Mouse (Mus musculus): ENCODE measurements at regions not wholly inside any gene's neighbourhood (a gene's known extent, or its start where the extent isn't known, plus 50 kb on each side); places are given as distances from the start of the nearest gene placed in this dataset.

DNA sequence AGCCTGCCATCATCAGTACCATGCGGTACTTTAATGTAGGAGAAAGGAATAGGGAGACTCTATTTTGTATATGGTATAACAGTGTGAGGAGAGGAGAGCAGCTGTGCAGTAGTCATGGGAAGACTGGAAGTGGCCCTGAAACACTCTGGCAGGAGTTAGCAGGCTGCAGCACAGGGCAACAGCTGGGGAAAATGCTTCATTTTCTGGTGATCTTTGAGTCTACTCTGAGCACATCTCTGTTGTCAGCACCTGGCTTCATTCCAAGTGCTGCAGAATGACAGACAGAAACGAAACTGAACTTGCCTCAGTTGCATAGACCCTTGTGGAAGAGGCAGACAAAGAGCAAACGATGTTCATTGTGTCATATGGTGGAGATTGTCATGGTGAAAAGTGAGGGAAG lies 847.7 kb downstream of the Diaph3 start:
- WGBS: 85% methylated on average over 3 of the region's 3 CpGs
- H3K4me1 ChIP-seq: no peaks in the 10 kb centered on the region
- no peak for DNase-seq (ENCODE audit: low spot score)
- no peak overlapping the region for H3K4me3 ChIP-seq
- H3K27me3 ChIP-seq (ENCODE audit: low read depth, poor library complexity, severe bottlenecking): no peaks in the 10 kb centered on the region
- H3K36me3 ChIP-seq: no peaks in the 10 kb centered on the region
- no peak overlapping the region for H3K27ac ChIP-seq (replicated peaks)
- H3K9me3 ChIP-seq (replicated peaks): no peaks in the 10 kb centered on the region

DNA sequence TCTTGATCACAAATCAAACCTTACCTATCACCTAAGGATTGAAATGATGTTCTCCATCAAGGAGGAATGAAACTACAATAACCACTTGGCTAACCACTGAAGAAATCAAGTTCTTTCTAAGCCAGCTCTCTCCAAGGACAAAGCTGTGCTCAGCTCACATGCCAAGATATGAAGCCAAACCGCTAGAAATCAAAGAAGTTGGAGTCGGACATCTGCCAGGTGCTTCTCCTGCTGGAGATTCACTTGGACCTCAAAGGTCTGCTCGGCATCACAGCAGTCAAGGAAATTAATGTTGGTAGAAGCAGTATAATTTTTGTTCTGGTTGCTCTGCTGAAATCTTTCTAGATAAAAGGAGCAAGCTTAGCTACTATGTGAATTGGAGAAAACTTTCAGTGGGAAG lies 850.5 kb downstream of the Diaph3 start:
- Histone ChIP-seq H3K27ac (replicated peaks) (no peak overlapping the region), H3K4me1 (no peaks in the 10 kb centered on the region), H3K36me3 (no peaks in the 10 kb centered on the region), H3K27me3 (ENCODE audit: low read depth, poor library complexity, severe bottlenecking) (no peaks in the 10 kb centered on the region), H3K4me3 (no peak overlapping the region), H3K9me3 (replicated peaks) (no peaks in the 10 kb centered on the region)
- 94% methylated on average over 3 of the region's 3 CpGs for WGBS
- no peak for DNase-seq (ENCODE audit: low spot score)

DNA sequence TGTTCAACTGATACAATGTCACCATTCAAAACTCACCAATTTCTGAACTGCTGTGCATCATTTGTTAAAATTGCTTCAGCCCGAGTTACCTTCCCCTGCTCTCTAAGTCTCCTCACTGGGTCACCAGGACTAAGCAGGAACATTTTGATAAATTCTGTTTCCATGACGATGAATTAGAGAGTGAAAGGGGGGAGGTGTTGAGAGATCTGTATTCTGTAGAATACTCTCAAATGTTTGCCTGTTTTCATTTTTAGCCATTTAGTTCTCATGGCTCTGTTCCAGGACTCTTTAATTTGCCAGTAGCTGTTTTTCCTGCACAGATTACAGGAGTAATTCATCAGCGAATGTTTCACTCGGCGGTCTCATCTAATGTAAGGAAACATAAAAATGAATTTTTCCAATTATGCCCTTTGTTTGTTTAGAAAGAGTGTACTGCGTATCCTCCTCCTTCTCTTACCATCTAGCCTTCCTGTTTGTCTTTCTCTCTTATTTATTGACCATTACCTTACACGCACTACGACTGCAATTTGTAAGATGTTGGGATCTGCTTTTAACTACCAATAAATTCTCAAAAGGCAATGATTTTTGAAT lies 879.3 kb downstream of the Diaph3 start:
- Histone ChIP-seq H3K4me1 (peaks cover 10% of the 10 kb centered on the region), H3K27me3 (ENCODE audit: low read depth, poor library complexity, severe bottlenecking) (no peaks in the 10 kb centered on the region), H3K36me3 (no peaks in the 10 kb centered on the region), H3K27ac (replicated peaks) (no peak overlapping the region), H3K9me3 (replicated peaks) (no peaks in the 10 kb centered on the region), H3K4me3 (no peak overlapping the region)
- DNase-seq (ENCODE audit: low spot score): no peak
- 80% methylated on average over 8 of the region's 8 CpGs for WGBS

DNA sequence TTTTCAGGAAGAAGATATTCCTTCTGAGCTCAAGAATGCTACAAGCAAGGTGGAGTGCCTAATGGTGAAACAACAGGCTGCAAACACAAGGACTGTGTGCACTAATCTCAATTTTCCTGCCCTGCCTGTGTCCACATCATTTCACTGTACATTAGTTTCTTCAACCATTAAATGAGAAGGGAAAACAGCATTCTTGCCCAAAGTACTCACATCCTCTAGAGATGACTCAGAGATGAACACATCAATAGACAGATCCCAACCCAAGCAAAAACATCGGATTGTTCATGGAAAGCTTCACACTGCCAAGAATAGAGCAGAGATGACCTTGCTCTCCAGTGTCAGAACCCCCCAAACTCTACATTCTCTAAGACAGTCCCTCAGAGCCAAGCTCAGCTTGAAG lies 886.8 kb downstream of the Diaph3 start:
- H3K4me3 ChIP-seq: no peak overlapping the region

DNA sequence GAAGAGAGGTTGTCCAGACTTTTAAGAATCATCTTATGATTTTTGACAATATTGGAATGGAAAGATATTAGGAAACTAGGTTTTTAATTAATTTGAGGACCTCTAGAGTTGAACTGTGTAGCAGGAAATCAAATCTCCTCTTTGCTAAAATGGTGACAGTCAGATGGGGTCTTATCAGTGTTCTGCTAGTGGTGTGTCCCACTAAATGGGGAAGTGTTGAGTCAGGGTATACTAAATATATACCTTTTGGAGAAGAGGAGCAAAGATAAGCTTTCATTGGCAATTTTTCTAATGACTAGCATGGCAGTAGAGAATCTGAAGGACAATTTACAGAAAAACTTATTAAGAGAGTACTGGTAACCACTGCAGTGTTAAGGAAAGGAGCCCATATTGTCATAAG lies 889.4 kb downstream of the Diaph3 start:
- DNase-seq (ENCODE audit: low spot score): no peak
- H3K9me3 ChIP-seq (replicated peaks): no peaks in the 10 kb centered on the region
- H3K36me3 ChIP-seq: no peaks in the 10 kb centered on the region
- H3K4me1 ChIP-seq: no peaks in the 10 kb centered on the region
- no peaks in the 10 kb centered on the region for H3K27me3 ChIP-seq (ENCODE audit: low read depth, poor library complexity, severe bottlenecking)
- H3K27ac ChIP-seq (replicated peaks): no peak overlapping the region
- H3K4me3 ChIP-seq: no peak overlapping the region

More for the DNA sequence above, 886.8 kb downstream of the Diaph3 start:
- no peak for DNase-seq (ENCODE audit: low spot score)
- WGBS: 73% methylated on average over 1 of the region's 1 CpGs
- Histone ChIP-seq H3K27ac (replicated peaks) (no peak overlapping the region), H3K9me3 (replicated peaks) (no peaks in the 10 kb centered on the region), H3K36me3 (no peaks in the 10 kb centered on the region), H3K27me3 (ENCODE audit: low read depth, poor library complexity, severe bottlenecking) (no peaks in the 10 kb centered on the region), H3K4me1 (no peaks in the 10 kb centered on the region)

DNA sequence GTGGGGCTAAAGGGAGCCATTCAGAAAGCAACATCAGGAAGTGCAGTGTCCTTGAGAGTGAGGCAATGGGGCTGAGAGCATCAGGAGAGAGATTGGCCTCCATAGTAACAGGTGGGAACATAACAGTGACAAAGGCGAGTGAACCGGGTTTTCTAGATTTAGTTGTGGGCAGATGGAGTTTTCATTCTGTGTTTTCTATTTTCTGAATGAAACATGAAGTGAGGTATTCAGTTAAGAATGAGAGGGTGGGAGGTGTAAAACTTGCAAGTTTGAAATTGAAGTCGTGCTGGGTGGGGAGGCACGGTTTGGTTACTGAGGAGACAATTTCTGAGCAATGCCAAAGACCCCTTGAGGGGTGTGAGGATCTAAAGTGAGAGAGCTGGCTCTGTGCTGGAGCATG lies 893.3 kb downstream of the Diaph3 start:
- H3K27me3 ChIP-seq (ENCODE audit: low read depth, poor library complexity, severe bottlenecking): no peaks in the 10 kb centered on the region
- no peaks in the 10 kb centered on the region for H3K4me1 ChIP-seq
- H3K27ac ChIP-seq (replicated peaks): no peak overlapping the region
- H3K36me3 ChIP-seq: no peaks in the 10 kb centered on the region
- H3K9me3 ChIP-seq (replicated peaks): no peaks in the 10 kb centered on the region
- no peak overlapping the region for H3K4me3 ChIP-seq
- 94% methylated on average over 4 of the region's 4 CpGs for WGBS
- no peak for DNase-seq (ENCODE audit: low spot score)

DNA sequence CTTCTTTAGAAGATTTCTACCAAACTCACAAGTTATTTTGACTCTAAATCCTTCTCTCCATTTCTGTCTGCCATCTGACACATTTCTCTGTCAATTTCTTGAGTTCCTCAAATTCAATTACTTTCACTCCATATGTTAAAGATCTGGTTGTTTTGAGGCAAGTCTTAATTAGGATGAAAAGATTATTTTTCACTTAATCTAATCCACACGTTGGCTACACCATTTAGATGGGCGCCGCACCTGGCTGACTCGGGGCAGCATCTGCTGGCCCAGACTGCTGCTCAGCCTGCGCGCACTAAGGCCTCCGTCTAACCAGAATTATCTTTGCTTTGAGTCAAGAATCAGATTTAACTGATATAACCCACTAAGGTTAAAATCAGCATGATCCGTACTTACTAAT lies 894.3 kb downstream of the Diaph3 start:
- Histone ChIP-seq H3K36me3 (no peaks in the 10 kb centered on the region), H3K4me3 (no peak overlapping the region), H3K27ac (replicated peaks) (no peak overlapping the region), H3K27me3 (ENCODE audit: low read depth, poor library complexity, severe bottlenecking) (no peaks in the 10 kb centered on the region), H3K9me3 (replicated peaks) (no peaks in the 10 kb centered on the region), H3K4me1 (no peaks in the 10 kb centered on the region)
- 93% methylated on average over 8 of the region's 8 CpGs for WGBS
- no peak for DNase-seq (ENCODE audit: low spot score)

DNA sequence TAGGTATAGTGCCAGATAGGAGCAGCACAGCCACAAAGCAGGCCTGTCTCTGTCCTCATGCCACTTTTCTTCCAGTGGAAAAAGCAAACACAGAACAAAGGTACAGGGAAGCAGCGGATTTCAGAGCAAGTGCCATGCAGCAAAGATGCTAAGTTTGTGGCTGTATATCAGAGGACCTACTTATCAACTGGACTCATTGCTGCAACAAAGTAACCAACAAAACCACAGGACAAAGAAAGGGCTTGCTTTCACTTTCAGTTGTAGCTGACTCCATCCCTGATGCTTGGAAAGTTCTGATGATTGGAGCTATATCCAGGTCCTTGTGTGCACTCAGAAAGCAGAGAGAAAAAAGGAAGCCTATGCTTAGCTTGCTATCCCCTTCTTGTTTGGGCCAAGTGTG lies 897.4 kb downstream of the Diaph3 start:
- 86% methylated on average over 1 of the region's 1 CpGs for WGBS
- Histone ChIP-seq H3K4me1 (peaks cover 9% of the 10 kb centered on the region), H3K27me3 (ENCODE audit: low read depth, poor library complexity, severe bottlenecking) (no peaks in the 10 kb centered on the region), H3K9me3 (replicated peaks) (no peaks in the 10 kb centered on the region), H3K36me3 (no peaks in the 10 kb centered on the region), H3K27ac (replicated peaks) (no peak overlapping the region), H3K4me3 (no peak overlapping the region)
- no peak for DNase-seq (ENCODE audit: low spot score)

DNA sequence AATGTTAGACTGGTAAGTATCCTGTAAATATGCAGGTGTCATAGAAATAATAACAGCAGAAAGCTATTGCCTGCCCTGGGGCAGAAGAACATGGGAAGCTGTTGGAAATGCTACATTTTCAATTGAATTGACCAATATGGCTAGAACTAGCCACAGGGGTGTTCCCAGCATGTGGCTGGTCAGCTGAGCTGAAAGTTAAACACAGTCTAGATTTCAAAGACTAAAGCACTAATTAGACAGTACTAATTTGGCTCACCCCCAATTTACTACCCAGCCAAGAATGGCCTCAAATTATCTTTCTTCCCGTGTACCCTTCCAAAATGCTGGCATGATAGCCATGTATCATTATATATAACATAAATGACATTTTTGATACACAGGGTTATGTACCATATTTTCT lies 898.2 kb downstream of the Diaph3 start:
- H3K9me3 ChIP-seq (replicated peaks): no peaks in the 10 kb centered on the region
- H3K27ac ChIP-seq (replicated peaks): no peak overlapping the region
- H3K36me3 ChIP-seq: no peaks in the 10 kb centered on the region
- H3K27me3 ChIP-seq (ENCODE audit: low read depth, poor library complexity, severe bottlenecking): no peaks in the 10 kb centered on the region
- no peak overlapping the region for H3K4me3 ChIP-seq
- DNase-seq (ENCODE audit: low spot score): no peak
- WGBS: 76% methylated on average over 1 of the region's 1 CpGs
- H3K4me1 ChIP-seq: peaks cover 11% of the 10 kb centered on the region

DNA sequence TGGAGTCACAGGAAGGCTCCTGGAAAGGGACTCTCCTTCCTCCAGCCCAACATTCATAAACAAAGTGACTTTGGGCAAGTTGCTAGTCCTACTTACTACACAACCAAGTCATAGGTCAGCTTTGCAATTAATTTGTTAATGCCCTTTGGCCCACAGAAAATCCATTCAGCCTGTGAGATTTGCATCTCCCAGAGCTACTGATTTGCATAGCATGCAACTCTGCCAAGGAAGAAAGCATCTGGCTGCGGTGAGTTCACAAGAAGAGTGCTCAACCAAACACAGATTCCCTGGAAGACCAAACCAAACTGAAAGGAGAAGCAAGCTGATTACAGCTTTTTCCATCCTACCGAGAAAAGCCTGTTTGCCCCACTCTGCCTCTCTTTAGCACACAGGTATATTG lies 901.9 kb downstream of the Diaph3 start:
- Histone ChIP-seq H3K4me3 (no peak overlapping the region), H3K4me1 (peaks cover 11% of the 10 kb centered on the region), H3K27me3 (ENCODE audit: low read depth, poor library complexity, severe bottlenecking) (no peaks in the 10 kb centered on the region), H3K27ac (replicated peaks) (no peak overlapping the region), H3K36me3 (no peaks in the 10 kb centered on the region), H3K9me3 (replicated peaks) (no peaks in the 10 kb centered on the region)
- no peak for DNase-seq (ENCODE audit: low spot score)
- WGBS: 48% methylated on average over 2 of the region's 2 CpGs

DNA sequence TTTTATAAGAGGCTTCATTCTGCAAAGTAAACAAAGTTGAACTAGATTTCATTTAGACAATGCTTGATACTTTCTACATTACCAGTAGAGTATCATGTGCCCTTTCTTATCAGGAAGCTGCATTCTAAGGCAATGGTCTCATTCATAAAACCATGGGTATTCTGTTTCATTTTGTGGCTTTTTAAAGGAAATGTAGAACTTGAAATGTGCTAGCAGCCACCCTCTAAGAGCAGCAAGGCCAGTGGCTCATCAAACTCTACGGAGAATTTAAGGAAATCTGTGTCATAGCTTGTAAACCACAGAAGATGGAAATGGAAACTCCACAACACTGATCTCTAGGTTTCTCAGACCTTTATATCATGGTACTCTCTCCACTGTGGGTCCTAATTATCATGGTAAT lies 907.7 kb downstream of the Diaph3 start:
- no peaks in the 10 kb centered on the region for H3K36me3 ChIP-seq
- no peak overlapping the region for H3K27ac ChIP-seq (replicated peaks)
- no peak for DNase-seq (ENCODE audit: low spot score)
- WGBS: 93% methylated on average over 1 of the region's 1 CpGs
- no peaks in the 10 kb centered on the region for H3K9me3 ChIP-seq (replicated peaks)
- no peaks in the 10 kb centered on the region for H3K4me1 ChIP-seq
- no peaks in the 10 kb centered on the region for H3K27me3 ChIP-seq (ENCODE audit: low read depth, poor library complexity, severe bottlenecking)
- no peak overlapping the region for H3K4me3 ChIP-seq

DNA sequence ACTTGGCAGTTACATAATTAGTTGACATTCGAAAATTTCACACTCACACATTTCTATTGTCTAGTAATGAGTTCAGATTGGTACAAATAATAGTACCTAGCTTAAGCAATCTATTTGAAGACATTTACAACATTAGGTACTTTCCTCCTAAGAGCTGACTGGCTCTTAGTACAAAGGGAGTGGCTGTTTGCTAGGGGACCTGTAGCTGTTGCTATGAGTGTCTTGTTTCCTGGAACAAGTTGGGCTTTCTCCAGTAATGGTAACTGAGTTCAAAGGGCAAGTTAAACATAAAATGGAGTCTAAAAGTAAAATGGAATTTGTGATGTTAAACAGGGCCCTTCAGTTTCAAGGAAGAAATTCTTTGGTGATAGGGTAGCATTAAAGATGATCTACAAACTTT lies 910.4 kb downstream of the Diaph3 start:
- Histone ChIP-seq H3K4me1 (no peaks in the 10 kb centered on the region), H3K4me3 (no peak overlapping the region), H3K27me3 (ENCODE audit: low read depth, poor library complexity, severe bottlenecking) (no peaks in the 10 kb centered on the region), H3K27ac (replicated peaks) (no peak overlapping the region), H3K36me3 (no peaks in the 10 kb centered on the region), H3K9me3 (replicated peaks) (no peaks in the 10 kb centered on the region)
- 63% methylated on average over 1 of the region's 1 CpGs for WGBS
- DNase-seq (ENCODE audit: low spot score): no peak

DNA sequence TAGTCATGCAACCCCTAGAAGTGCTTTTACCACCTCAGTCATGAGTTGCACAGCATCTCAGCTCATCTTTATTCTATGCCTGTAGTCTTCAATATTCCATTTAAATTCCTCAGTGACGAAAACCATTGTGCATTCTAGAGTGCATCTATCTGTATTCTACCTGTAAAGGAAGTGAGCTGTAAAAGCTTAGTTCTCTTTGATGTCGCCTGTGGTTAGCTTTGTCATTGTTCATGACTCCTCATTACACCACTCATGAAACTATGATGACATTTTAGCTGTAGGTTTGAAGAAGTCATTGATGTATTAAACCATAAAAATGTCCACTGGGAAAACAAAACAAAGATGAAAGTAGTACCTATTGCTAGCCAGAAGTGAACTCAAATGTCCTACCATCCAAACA lies 911.3 kb downstream of the Diaph3 start:
- H3K9me3 ChIP-seq (replicated peaks): no peaks in the 10 kb centered on the region
- 84% methylated on average over 2 of the region's 2 CpGs for WGBS
- H3K4me1 ChIP-seq: no peaks in the 10 kb centered on the region
- no peak for DNase-seq (ENCODE audit: low spot score)
- no peak overlapping the region for H3K27ac ChIP-seq (replicated peaks)
- H3K36me3 ChIP-seq: no peaks in the 10 kb centered on the region
- no peaks in the 10 kb centered on the region for H3K27me3 ChIP-seq (ENCODE audit: low read depth, poor library complexity, severe bottlenecking)
- no peak overlapping the region for H3K4me3 ChIP-seq

DNA sequence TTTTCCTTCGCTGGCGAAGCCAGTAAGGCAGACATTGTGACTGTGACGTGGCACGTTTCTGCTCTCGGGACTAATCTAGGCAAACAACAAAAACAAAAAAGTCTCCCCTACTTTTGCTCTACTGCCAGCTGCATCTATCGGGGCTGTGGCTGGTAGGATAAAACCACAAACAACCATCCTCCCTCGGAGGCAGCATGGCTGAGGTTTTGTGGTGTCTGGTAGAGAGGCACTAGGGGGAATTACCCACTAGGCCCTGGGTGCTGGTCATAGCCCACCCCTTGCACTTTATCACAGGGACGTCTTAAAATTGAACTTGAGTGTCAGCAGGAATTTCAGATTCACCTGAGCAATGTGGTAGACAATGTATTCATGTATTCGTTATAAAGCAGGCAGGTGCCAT lies 925.3 kb downstream of the Diaph3 start:
- H3K27ac ChIP-seq (replicated peaks): no peak overlapping the region
- DNase-seq (ENCODE audit: low spot score): no peak
- H3K9me3 ChIP-seq (replicated peaks): no peaks in the 10 kb centered on the region
- no peaks in the 10 kb centered on the region for H3K36me3 ChIP-seq
- no peak overlapping the region for H3K4me3 ChIP-seq
- WGBS: 91% methylated on average over 9 of the region's 9 CpGs
- H3K27me3 ChIP-seq (ENCODE audit: low read depth, poor library complexity, severe bottlenecking): no peaks in the 10 kb centered on the region
- no peaks in the 10 kb centered on the region for H3K4me1 ChIP-seq
